Mouse (Mus musculus): ENCODE measurements around the gene Cd59a. TPM values are rescaled to one million over a fixed set of nuclear protein-coding genes. Genes with fewer than 3 reads are reported as not detected.

Cd59a gene
- polyA plus RNA-seq, 1 experiment from 2014 or later = 31.7 TPM

DNA sequence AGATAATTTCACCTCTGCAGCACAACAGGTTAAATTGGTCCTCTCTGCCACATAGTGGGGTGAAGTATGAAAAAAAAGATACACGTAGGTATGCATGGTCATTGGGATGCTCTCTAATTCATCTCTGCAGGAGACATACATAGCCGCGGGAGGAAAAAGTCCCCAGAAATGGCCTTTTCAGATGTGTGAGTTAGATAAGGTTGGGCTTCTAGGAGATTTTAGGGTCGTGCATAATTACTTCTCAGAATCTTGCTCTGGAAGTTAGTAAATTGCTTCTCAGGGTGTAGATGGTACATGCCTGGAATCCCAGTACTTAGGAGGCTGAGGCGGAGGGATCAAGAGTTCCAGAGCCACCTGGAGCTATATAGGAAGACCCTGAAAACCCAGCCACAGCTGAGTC is 28.5 kb downstream of the Cd59a start:
- Histone ChIP-seq H3K36me3 (ENCODE audit: control insufficient read depth, insufficient read depth, low read length) (no peaks in the 10 kb centered on the region), H3K9ac (ENCODE audit: low read depth, low read length) (no peak overlapping the region), H3K4me1 (replicated peaks; ENCODE audit: control insufficient read depth, insufficient read depth, low read length) (no peaks in the 10 kb centered on the region), H3K4me2 (replicated peaks; ENCODE audit: low read depth, low read length) (no peak overlapping the region), H3K27ac (ENCODE audit: low read depth, low read length) (no peak overlapping the region), H3K9me3 (ENCODE audit: control insufficient read depth, low read length) (no peaks in the 10 kb centered on the region), H3K4me3 (ENCODE audit: low read depth, low read length) (no peak overlapping the region), H3K27me3 (ENCODE audit: control insufficient read depth, insufficient read depth, low read length) (peaks cover 3% of the 10 kb centered on the region; the same call in 1 of the 2 replicates)
- WGBS = 80% methylated on average over 5 of the region's 5 CpGs
- DNase-seq (ENCODE audit: low spot score) (no peak), ATAC-seq (ENCODE audit: low FRiP score) (no peak)

DNA sequence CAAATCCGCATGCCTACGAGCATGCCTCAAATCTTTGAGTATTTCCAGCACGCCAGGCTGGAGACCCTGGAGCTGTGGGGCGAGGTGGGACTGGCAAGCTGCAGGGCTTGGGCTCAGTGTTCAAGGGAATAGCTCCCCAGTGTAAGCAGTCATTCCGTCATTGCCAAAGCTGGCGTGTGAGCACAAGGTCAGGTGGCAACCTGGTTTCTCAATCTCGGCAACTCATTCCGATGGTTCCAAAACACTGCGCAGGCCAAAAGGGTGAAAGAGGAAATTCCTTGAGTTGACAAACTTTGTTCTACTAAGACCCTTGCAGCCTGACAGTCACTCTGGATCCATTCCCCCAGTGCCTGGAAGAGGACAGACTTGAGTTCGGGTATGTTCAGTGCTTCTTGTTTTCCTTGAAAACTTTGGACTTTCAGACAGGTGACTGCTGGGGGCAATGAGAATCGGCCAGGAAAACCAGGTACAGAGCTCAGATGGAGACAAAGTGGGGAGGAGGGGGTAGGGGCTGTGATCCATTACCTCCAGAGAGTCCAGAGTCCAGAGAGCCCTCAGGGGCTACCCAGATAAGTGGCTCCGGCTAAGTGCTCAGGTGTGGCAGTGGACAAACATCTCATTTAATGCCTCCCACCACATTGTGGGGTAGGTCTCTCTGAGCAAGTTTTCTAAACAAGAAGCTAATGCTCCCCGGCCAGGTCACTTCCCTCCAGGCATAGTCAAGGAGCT is 33.4 kb downstream of the Cd59a start:
- Histone ChIP-seq H3K9me3 (ENCODE audit: control insufficient read depth, low read length) (no peaks in the 10 kb centered on the region), H3K27me3 (ENCODE audit: control insufficient read depth, insufficient read depth, low read length) (no peaks in the 10 kb centered on the region; the same call in 1 of the 2 replicates), H3K27ac (ENCODE audit: low read depth, low read length) (no peak overlapping the region), H3K4me2 (replicated peaks; ENCODE audit: low read depth, low read length) (no peak overlapping the region), H3K4me1 (replicated peaks; ENCODE audit: control insufficient read depth, insufficient read depth, low read length) (no peaks in the 10 kb centered on the region), H3K9ac (ENCODE audit: low read depth, low read length) (no peak overlapping the region), H3K36me3 (ENCODE audit: control insufficient read depth, insufficient read depth, low read length) (no peaks in the 10 kb centered on the region), H3K4me3 (ENCODE audit: low read depth, low read length) (no peak overlapping the region)
- DNase-seq (ENCODE audit: low spot score) (no peak), ATAC-seq (ENCODE audit: low FRiP score) (no peak)
- 88% methylated on average over 13 of the region's 13 CpGs for WGBS

DNA sequence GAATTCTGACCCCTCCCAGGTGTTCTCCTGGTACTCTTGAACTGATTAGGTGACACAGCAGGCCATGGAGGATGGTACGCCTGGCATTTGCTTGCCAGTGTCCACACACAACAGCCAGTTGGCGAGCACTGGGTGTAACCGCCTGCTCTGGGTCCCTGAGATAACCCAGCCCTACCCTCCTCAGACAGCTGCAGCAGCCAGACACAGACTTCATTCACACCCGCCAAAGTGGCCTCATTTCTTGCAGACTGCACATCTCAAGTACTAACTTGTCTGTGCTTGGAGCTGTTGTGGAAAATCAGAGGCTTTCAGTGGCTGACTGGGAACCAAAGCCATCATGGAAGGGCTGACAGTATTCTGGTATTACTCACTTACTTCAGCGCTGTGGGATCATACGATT is 34.6 kb downstream of the Cd59a start:
- WGBS = 92% methylated on average over 6 of the region's 6 CpGs
- ATAC-seq (ENCODE audit: low FRiP score) (no peak), DNase-seq (ENCODE audit: low spot score) (no peak)
- no peaks in the 10 kb centered on the region; the same call in 1 of the 2 replicates for H3K27me3 ChIP-seq (ENCODE audit: control insufficient read depth, insufficient read depth, low read length)
- H3K4me3 ChIP-seq (ENCODE audit: low read depth, low read length) = no peak overlapping the region
- H3K27ac ChIP-seq (ENCODE audit: low read depth, low read length) = no peak overlapping the region
- no peak overlapping the region for H3K9ac ChIP-seq (ENCODE audit: low read depth, low read length)
- no peak overlapping the region for H3K4me2 ChIP-seq (replicated peaks; ENCODE audit: low read depth, low read length)
- H3K4me1 ChIP-seq (replicated peaks; ENCODE audit: control insufficient read depth, insufficient read depth, low read length) = no peaks in the 10 kb centered on the region
- H3K9me3 ChIP-seq (ENCODE audit: control insufficient read depth, low read length) = no peaks in the 10 kb centered on the region
- H3K36me3 ChIP-seq (ENCODE audit: control insufficient read depth, insufficient read depth, low read length) = no peaks in the 10 kb centered on the region

DNA sequence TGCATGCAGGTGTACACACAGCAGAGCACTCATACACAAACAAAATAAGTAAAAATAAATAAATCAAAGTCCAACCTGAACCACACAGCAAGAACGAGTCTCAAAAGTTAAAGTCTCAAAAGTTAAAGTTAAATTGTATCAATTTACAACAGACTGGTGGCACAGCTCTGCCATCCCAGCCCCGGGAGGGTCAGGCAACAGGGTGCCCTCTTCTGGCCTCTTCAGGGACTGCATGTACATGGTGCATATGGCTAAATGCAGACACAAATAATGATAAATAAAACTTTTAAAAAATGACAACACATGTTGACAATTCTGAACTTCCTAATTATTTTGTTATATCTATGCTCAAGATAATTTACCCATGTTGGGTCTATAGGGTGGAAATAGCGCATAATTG is 35.4 kb downstream of the Cd59a start:
- Histone ChIP-seq H3K4me2 (replicated peaks; ENCODE audit: low read depth, low read length) (no peak overlapping the region), H3K4me3 (ENCODE audit: low read depth, low read length) (no peak overlapping the region), H3K4me1 (replicated peaks; ENCODE audit: control insufficient read depth, insufficient read depth, low read length) (no peaks in the 10 kb centered on the region), H3K27ac (ENCODE audit: low read depth, low read length) (no peak overlapping the region), H3K9me3 (ENCODE audit: control insufficient read depth, low read length) (no peaks in the 10 kb centered on the region), H3K27me3 (ENCODE audit: control insufficient read depth, insufficient read depth, low read length) (no peaks in the 10 kb centered on the region), H3K9ac (ENCODE audit: low read depth, low read length) (no peak overlapping the region), H3K36me3 (ENCODE audit: control insufficient read depth, insufficient read depth, low read length) (no peaks in the 10 kb centered on the region)
- ATAC-seq (ENCODE audit: low FRiP score) = no peak
- DNase-seq (ENCODE audit: low spot score) = peak; percentile 54
- 64% methylated on average over 3 of the region's 3 CpGs for WGBS

DNA sequence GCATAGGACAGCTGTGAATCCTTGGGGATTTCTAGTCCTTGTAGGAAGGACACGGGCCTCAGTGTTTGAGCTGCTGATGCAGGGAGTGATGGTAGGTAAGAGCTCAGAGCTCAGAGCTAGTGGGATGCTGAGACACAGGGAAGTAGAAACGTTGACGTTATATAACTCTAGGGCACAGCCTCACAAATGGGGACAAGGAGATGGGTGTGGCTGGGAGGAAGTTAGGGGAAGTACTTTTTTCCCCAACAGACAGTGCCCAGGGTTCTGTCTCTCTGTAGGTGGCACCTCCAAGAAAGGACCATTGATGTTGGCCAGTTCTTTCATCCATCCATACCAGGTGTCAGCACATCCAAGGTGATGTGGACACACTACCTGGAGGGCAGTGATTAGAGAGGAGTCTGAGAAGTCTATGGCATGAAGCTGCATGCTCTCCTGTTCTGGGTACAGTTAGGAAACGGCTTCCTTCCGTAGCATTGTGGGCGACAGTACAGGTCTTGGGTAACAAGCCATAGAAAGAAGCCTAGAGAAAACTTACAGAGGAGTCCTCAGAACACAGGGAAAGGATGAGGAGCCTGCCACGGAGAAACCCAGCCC is 36.8 kb downstream of the Cd59a start:
- ATAC-seq (ENCODE audit: low FRiP score) (no peak), DNase-seq (ENCODE audit: low spot score) (no peak)
- 80% methylated on average over 7 of the region's 7 CpGs for WGBS
- Histone ChIP-seq H3K4me3 (ENCODE audit: low read depth, low read length) (no peak overlapping the region), H3K9ac (ENCODE audit: low read depth, low read length) (no peak overlapping the region), H3K4me1 (replicated peaks; ENCODE audit: control insufficient read depth, insufficient read depth, low read length) (no peaks in the 10 kb centered on the region), H3K9me3 (ENCODE audit: control insufficient read depth, low read length) (no peaks in the 10 kb centered on the region), H3K4me2 (replicated peaks; ENCODE audit: low read depth, low read length) (no peak overlapping the region), H3K27me3 (ENCODE audit: control insufficient read depth, insufficient read depth, low read length) (no peaks in the 10 kb centered on the region; the same call in 1 of the 2 replicates), H3K27ac (ENCODE audit: low read depth, low read length) (no peak overlapping the region), H3K36me3 (ENCODE audit: control insufficient read depth, insufficient read depth, low read length) (no peaks in the 10 kb centered on the region)

DNA sequence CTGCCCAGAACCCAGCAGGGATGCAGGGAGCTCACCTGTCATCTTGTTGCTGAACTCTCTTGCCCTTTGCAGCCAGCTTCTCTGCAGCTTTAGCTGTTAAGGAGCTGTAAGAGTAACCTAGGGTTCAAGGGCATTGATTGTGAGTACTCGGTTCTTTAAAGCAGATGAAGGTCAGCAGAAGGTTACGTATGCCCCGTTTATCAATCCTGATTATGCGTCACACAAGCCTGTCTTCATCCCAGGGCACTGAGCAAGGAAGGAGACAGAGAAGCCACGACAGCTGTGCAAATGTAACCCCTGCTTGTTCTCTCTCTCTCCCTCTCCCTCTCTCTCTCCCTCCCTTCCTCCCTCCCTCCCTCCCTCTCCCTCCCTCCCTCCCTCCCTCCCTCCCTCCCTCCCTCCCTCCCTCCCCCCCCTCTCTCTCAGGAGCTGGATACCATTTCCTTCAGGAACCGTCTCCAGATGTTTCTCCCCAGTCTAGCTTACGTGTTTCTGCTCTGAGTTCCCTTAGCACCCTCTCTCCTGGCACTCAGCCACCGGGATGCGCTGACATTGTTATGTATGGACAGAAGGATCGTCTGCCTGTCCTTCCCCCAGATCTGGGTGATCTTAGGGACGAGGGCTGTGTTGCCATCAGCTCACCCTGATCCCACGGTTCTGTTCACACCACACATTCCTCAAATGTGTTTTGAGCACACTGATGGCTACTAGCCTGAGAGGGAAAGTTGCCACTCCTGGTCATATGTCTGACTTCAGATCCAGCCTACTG is 37.6 kb downstream of the Cd59a start:
- Histone ChIP-seq H3K27me3 (ENCODE audit: control insufficient read depth, insufficient read depth, low read length) (no peaks in the 10 kb centered on the region; the same call in 1 of the 2 replicates), H3K4me3 (ENCODE audit: low read depth, low read length) (no peak overlapping the region), H3K9me3 (ENCODE audit: control insufficient read depth, low read length) (no peaks in the 10 kb centered on the region), H3K4me1 (replicated peaks; ENCODE audit: control insufficient read depth, insufficient read depth, low read length) (no peaks in the 10 kb centered on the region), H3K4me2 (replicated peaks; ENCODE audit: low read depth, low read length) (no peak overlapping the region), H3K27ac (ENCODE audit: low read depth, low read length) (no peak overlapping the region; the same call in 1 of the 2 replicates), H3K36me3 (ENCODE audit: control insufficient read depth, insufficient read depth, low read length) (no peaks in the 10 kb centered on the region), H3K9ac (ENCODE audit: low read depth, low read length) (no peak overlapping the region)
- ATAC-seq (ENCODE audit: low FRiP score) = no peak
- DNase-seq (ENCODE audit: low spot score) = no peak
- WGBS = 45% methylated on average over 11 of the region's 12 CpGs

DNA sequence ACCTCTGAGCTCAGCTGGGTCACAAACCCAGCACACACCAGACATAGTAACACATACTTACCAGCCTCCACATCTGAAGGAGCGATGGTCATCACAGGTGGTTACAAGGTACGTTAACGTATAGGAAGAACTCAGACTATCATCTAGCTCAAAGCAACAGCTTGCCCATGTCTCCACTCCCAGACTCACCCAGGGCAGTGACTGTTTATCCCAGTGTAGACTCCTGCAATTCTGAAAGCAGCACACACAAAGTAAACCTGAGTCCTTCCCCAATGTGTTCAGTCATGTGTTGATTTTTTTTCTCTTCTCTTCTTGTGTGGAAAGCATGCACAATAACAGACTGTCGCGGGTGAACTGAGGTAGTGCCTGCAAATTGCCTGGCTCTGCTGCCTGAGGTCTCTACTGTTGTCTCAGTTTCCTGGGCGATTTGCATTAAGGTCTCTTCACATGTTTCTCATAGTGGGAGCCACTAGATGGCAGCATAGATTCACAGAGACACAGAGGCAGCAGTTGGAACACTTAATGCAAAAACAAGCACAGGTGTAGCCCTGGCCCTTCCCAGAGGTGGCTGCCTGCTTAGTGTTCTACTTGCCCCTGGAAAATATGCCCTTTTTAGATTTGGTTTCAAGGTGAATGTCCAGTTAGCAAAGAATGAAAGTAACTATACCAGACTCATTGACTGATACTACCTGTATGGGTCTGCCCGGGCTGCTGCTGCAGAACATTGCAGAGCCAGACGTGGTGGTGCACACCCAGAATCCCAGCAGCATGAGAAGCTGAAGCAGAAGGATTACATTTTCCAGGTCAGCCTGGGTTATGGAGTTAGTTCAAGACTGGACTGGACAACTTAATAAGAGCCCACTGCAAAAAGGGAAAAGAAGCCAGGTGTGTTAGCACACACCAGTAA is 38.8 kb downstream of the Cd59a start:
- Histone ChIP-seq H3K36me3 (ENCODE audit: control insufficient read depth, insufficient read depth, low read length) (no peaks in the 10 kb centered on the region), H3K4me2 (replicated peaks; ENCODE audit: low read depth, low read length) (no peak overlapping the region), H3K4me1 (replicated peaks; ENCODE audit: control insufficient read depth, insufficient read depth, low read length) (no peaks in the 10 kb centered on the region), H3K27me3 (ENCODE audit: control insufficient read depth, insufficient read depth, low read length) (no peaks in the 10 kb centered on the region; the same call in 1 of the 2 replicates), H3K27ac (ENCODE audit: low read depth, low read length) (no peak overlapping the region), H3K4me3 (ENCODE audit: low read depth, low read length) (no peak overlapping the region), H3K9ac (ENCODE audit: low read depth, low read length) (no peak overlapping the region), H3K9me3 (ENCODE audit: control insufficient read depth, low read length) (no peaks in the 10 kb centered on the region)
- ATAC-seq (ENCODE audit: low FRiP score) (peak; percentile 64), DNase-seq (ENCODE audit: low spot score) (peak; percentile 84)
- WGBS = 52% methylated on average over 8 of the region's 8 CpGs

DNA sequence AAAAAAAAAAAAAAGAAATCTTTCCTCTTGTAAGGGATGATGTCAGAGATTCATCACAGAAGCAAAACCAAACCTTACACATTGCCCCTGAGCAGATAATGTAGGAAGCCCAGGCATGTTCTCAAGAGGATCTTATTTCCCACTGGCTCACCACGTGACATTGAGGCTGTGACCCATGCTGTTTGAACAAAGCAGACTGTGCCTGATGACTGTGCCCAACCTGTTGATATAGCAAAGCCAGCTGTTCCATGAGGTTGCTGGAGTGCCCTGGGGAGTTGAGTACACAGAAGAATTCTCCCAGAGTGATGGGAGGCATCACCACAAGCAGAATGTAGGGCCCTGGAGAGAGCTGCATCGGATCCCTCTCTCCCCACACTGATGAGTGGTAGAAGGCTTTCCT is 40.3 kb downstream of the Cd59a start:
- no peak overlapping the region for H3K27ac ChIP-seq (ENCODE audit: low read depth, low read length)
- H3K4me2 ChIP-seq (replicated peaks; ENCODE audit: low read depth, low read length) = no peak overlapping the region
- H3K36me3 ChIP-seq (ENCODE audit: control insufficient read depth, insufficient read depth, low read length) = no peaks in the 10 kb centered on the region
- H3K4me3 ChIP-seq (ENCODE audit: low read depth, low read length) = no peak overlapping the region
- no peaks in the 10 kb centered on the region for H3K4me1 ChIP-seq (replicated peaks; ENCODE audit: control insufficient read depth, insufficient read depth, low read length)
- DNase-seq (ENCODE audit: low spot score) = no peak
- no peaks in the 10 kb centered on the region; the same call in 1 of the 2 replicates for H3K27me3 ChIP-seq (ENCODE audit: control insufficient read depth, insufficient read depth, low read length)
- no peaks in the 10 kb centered on the region for H3K9me3 ChIP-seq (ENCODE audit: control insufficient read depth, low read length)
- H3K9ac ChIP-seq (ENCODE audit: low read depth, low read length) = no peak overlapping the region
- no peak for ATAC-seq (ENCODE audit: low FRiP score)
- WGBS = 77% methylated on average over 2 of the region's 2 CpGs

Data from hindbrain, embryonic 11.5 days (tissue).